ENCODE assay signal across 12 mouse cellular contexts in the genomic region with DNA sequence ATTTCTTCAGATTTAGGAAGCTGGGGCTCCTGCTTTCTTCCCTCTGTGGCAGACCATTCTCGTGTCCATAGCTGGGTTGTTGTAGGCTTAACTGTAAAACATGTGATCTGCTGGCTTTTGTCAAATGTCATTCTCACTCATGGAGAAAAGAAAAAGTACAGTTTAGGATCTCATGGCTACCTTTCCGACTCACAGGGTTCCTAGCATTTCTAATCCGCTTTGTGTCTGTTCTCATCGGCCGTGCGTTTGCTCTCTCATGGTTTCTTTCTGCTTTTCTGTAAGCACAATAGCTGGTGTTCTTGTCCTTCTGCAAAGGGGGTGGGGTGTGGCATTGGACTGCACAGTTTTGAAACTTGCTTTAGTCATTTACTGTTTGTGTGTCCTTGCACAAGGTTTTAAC. TPM values are rescaled to one million over a fixed set of nuclear protein-coding genes. Genes with fewer than 3 reads are reported as not detected.
DNase-seq lines count a peak whose midpoint lies in the region; ATAC-seq and TF ChIP-seq lines count a peak whose summit lies in the region.
"Had no signal": no experiment of that assay in that cellular context is flagged by ENCODE, and none has a peak within 500 bp of the region (broad histone marks: within the 10 kb centered on the region; RNA-seq: fewer than 3 reads in every experiment).

No protein-coding gene starts in this region.

- H3K4me2 ChIP-seq in heart, embryonic 15.5 days: peak overlapping the region; percentile 45
- H3K4me2 ChIP-seq: embryonic facial prominence, embryonic 13.5 days; limb, embryonic 13.5 days; liver, embryonic 15.5 days had no signal

- DNase-seq in cerebellum, adult 11-12 months: no peak
- DNase-seq in heart, postnatal 10 days: no peak
- DNase-seq in left cerebral cortex, adult 2 months (ENCODE audit: extremely low spot score in 1 of 2, low spot score in 2 of 2): no peak
- no peak for DNase-seq in left cerebral cortex, adult 11 months (ENCODE audit: low spot score)
- DNase-seq in brain, embryonic 14.5 days (ENCODE audit: low read depth): peak; percentile 22

- WGBS in heart, embryonic 15.5 days: 70% methylated on average over 6 of the region's 6 CpGs

- no peak for TF ChIP-seq POLR2A in brain, embryonic 14.5 days (IDR thresholded peaks at IDR 0.05; ENCODE audit: borderline replicate concordance, extremely low read depth, insufficient read depth, insufficient read length, poor library complexity, severe bottlenecking)

- no peaks in the 10 kb centered on the region for H3K9me3 ChIP-seq in heart, embryonic 15.5 days (replicated peaks)
- H3K9me3 ChIP-seq: embryonic facial prominence, embryonic 13.5 days; limb, embryonic 13.5 days; liver, embryonic 15.5 days; megakaryocyte, embryonic 14.5 days had no signal

- no peaks in the 10 kb centered on the region for H3K27me3 ChIP-seq in heart, embryonic 15.5 days
- H3K27me3 ChIP-seq: embryonic facial prominence, embryonic 13.5 days; liver, embryonic 15.5 days had no signal

- ATAC-seq in cerebellum, adult (ENCODE audit: insufficient number of reproducible peaks, low FRiP score, low TSS enrichment): peak; percentile 21; the same call in 1 of the 2 replicates
- ATAC-seq in heart, embryonic 15.5 days (replicated peaks; ENCODE audit: insufficient number of reproducible peaks, insufficient read depth, low FRiP score, low read depth): no peak
- ATAC-seq in megakaryocyte progenitor cell, adult 5-6 weeks (replicated peaks; ENCODE audit: poor library complexity): no peak

- TF ChIP-seq CTCF in left cerebral cortex, adult 2 months (IDR thresholded peaks at IDR 0.05): no peak
- TF ChIP-seq CTCF in brain, embryonic 14.5 days (IDR thresholded peaks at IDR 0.05; ENCODE audit: borderline replicate concordance, extremely low read depth, insufficient read depth, insufficient read length): no peak

- H3K4me3 ChIP-seq in heart, embryonic 15.5 days: peak overlapping the region; percentile 19; the same call in 1 of the 2 replicates
- H3K4me3 ChIP-seq in left cerebral cortex, adult 2 months: peak overlapping the region; percentile 37
- H3K4me3 ChIP-seq: embryonic facial prominence, embryonic 13.5 days; limb, embryonic 13.5 days; liver, embryonic 15.5 days had no signal

- intact Hi-C loops in heart, postnatal 10 days (cut with DNase I): loop anchor here (5.0 kb wide), 1 partner anchor 66 kb away; no protein-coding TSS in a partner anchor
- intact Hi-C loops in left cerebral cortex, adult 2 months (cut with DNase I): loop anchor here (2.0 to 10.0 kb wide), 2 partner anchors 64 to 542 kb away; partner anchors contain the start of gene Nr4a3

- H3K27ac ChIP-seq in heart, embryonic 15.5 days: no peak overlapping the region
- peak overlapping the region; percentile 49; the same call in 1 of the 2 replicates for H3K27ac ChIP-seq in left cerebral cortex, adult 2 months
- H3K27ac ChIP-seq: embryonic facial prominence, embryonic 13.5 days; limb, embryonic 13.5 days; liver, embryonic 15.5 days had no signal

- no peak overlapping the region for H3K9ac ChIP-seq in heart, embryonic 15.5 days
- H3K9ac ChIP-seq: embryonic facial prominence, embryonic 13.5 days; limb, embryonic 13.5 days; liver, embryonic 15.5 days had no signal

- peaks cover 7% of the 10 kb centered on the region; the same call in 1 of the 2 replicates for H3K4me1 ChIP-seq in heart, embryonic 15.5 days (replicated peaks)
- H3K4me1 ChIP-seq: liver, embryonic 15.5 days had no signal

- no peaks in the 10 kb centered on the region for H3K36me3 ChIP-seq in heart, embryonic 15.5 days
- H3K36me3 ChIP-seq: embryonic facial prominence, embryonic 13.5 days; limb, embryonic 13.5 days; liver, embryonic 15.5 days had no signal

RNA-seq across cellular contexts. Expression of gene Sec61b, which starts 28.6 kb away (rescaled TPM):
- polyA plus RNA-seq in heart, embryonic 15.5 days (2015; fragmentation: Nextera tagmentation; extraction: Ambion mirVana): 142 and 171 TPM in 2 replicates
- 10 to 100 TPM; 36.6 to 43.3 TPM for total RNA-seq in heart, postnatal 10 days (2021)
- total RNA-seq in left cerebral cortex, adult 2 months (2021): 10 to 100 TPM; 37.8 to 45.7 TPM
- 209 and 298 TPM in 2 replicates for polyA plus RNA-seq in brain, embryonic 14.5 days (2012; rRNA removed)
- 584 and 670 TPM in 2 replicates for total RNA-seq in megakaryocyte progenitor cell, adult 5-6 weeks (2015)
- 230 and 279 TPM in 2 replicates for total RNA-seq in megakaryocyte progenitor cell, adult 5-6 weeks (2017)

RNA-seq across cellular contexts. Expression of gene Alg2, which starts 28.9 kb away (rescaled TPM):
- polyA plus RNA-seq in heart, embryonic 15.5 days (2015; fragmentation: Nextera tagmentation; extraction: Ambion mirVana): 22.2 and 31.3 TPM in 2 replicates
- 10 to 100 TPM in 1 of 2 experiments, 1 to 10 TPM in 1; 9.5 to 12.8 TPM for total RNA-seq in heart, postnatal 10 days (2021)
- 100 to 1,000 TPM; 114 to 117 TPM for total RNA-seq in left cerebral cortex, adult 2 months (2021)
- 109 and 179 TPM in 2 replicates for polyA plus RNA-seq in brain, embryonic 14.5 days (2012; rRNA removed)
- 43.4 and 48.4 TPM in 2 replicates for total RNA-seq in megakaryocyte progenitor cell, adult 5-6 weeks (2015)
- 18.0 and 19.5 TPM in 2 replicates for total RNA-seq in megakaryocyte progenitor cell, adult 5-6 weeks (2017)

Comparison
In these comparisons a context has a peak if more than half of its experiments do, and no peak if none do; other contexts are left out.
1. RNA of gene Sec61b, which starts 28.6 kb away (total RNA-seq): 230 to 670 TPM in megakaryocyte progenitor cell, adult 5-6 weeks; 37.8 to 45.7 TPM in left cerebral cortex, adult 2 months and 36.6 to 43.3 TPM in heart, postnatal 10 days; every median in the first group is over 4 times any median in the second.